Mouse (Mus musculus) C2C12 (cell line): ENCODE measurements around the gene Cyp2j7. TPM values are rescaled to one million over a fixed set of nuclear protein-coding genes. Genes with fewer than 3 reads are reported as not detected.

Source experiments
- H3K27me3 ChIP-seq: one replicate; pipeline ENCODE4 v1.6.1; 2011; ENCODE audit not compliant: control insufficient read depth, insufficient read depth, insufficient read length
- H3K36me3 ChIP-seq: one replicate; pipeline ENCODE4 v1.6.1; 2011; ENCODE audit not compliant: control insufficient read depth, insufficient read depth
- H3K4me3 ChIP-seq: one replicate; pipeline ENCODE4 v1.5.1; 2011; ENCODE audit warnings: mild to moderate bottlenecking, control low read depth; ENCODE audit not compliant: poor library complexity, insufficient read depth, severe bottlenecking
- H3K79me2 ChIP-seq: one replicate; pipeline ENCODE4 v1.6.1; 2011; ENCODE audit not compliant: control insufficient read depth, insufficient read depth
- H3K79me3 ChIP-seq: one replicate; pipeline ENCODE4 v1.6.1; 2011; ENCODE audit warnings: low read depth, control low read depth
- H3ac ChIP-seq: one replicate; pipeline ENCODE3; 2011; ENCODE audit warnings: low read depth; ENCODE audit not compliant: control insufficient read depth, insufficient read length
- CEBPB ChIP-seq: IDR thresholded peaks from one replicate; pipeline ENCODE4 v1.6.1; 2011; ENCODE audit warnings: low read depth, mild to moderate bottlenecking, control low read depth, moderate library complexity
- CTCF ChIP-seq: IDR thresholded peaks from one replicate; pipeline ENCODE4 v1.5.1; 2011; ENCODE audit not compliant: control insufficient read depth, insufficient read depth, insufficient read length
- MAX ChIP-seq: IDR thresholded peaks from one replicate; pipeline ENCODE4 v1.6.1; 2011; ENCODE audit warnings: mild to moderate bottlenecking, control low read depth
- MYOD1 ChIP-seq: IDR thresholded peaks from one replicate; pipeline ENCODE4 v1.6.1; 2011; ENCODE audit warnings: low read depth; ENCODE audit not compliant: control insufficient read depth, insufficient read length
- USF1 ChIP-seq: IDR thresholded peaks from one replicate; pipeline ENCODE4 v1.6.1; 2011; ENCODE audit warnings: low read depth, mild to moderate bottlenecking, control low read depth, moderate library complexity
- polyA plus RNA-seq: library from polyadenylated mRNA; unstranded; fragments of >200 nt; fragmentation: generic; extraction: Trizol; gene quantifications from one replicate; pipeline ENCODE4 v1.2.1, GENCODE M21; 2012; ENCODE audit warnings: missing spikeins

Cyp2j7 gene
- polyA plus RNA-seq, 1 experiment: not detected

DNA sequence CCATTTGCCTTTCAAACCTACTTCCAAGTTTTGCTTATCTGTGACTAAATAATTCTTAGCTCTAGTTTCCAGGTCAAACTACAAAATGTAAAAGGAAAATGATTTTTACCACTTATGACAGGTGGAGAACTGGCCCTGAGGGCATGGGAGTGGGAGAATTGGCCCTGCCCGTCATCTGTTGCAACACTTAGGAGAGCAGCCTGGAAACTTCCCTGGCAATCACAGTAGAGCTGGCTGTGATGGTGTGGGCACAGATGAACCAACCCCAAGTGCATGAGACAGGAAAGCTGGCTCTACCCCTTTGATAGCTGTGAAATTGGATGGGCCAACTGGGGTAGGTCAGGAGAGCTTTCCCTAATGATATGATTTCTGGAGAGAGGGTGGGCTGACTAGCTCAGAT lies 73.6 kb downstream of the Cyp2j7 start:
- no peak for TF ChIP-seq CTCF
- no peak for TF ChIP-seq USF1
- TF ChIP-seq MAX: no peak
- Histone ChIP-seq H3K27me3 (no peaks in the 10 kb centered on the region), H3K36me3 (no peaks in the 10 kb centered on the region), H3K4me3 (no peak overlapping the region), H3K79me2 (no peaks in the 10 kb centered on the region), H3ac (no peak overlapping the region), H3K79me3 (no peaks in the 10 kb centered on the region)

DNA sequence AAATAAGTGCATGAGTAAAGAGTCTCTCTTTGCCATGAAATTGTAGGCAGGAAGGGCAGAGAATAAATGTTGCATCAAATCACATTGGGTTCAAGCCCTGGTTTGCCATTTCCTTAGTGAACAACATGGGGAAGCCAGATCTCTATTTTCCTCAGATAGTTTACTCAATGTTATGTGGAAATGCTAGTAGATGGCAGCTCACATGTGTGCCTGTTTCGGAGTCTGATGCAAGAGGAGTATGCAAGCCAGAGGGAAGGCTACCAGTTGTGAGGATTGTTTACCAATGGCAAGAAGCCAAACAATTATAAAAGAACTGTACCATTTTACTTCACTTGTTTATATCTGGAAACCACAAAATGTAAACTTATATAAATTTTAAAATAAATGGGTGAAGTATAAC lies 74.9 kb downstream of the Cyp2j7 start:
- Histone ChIP-seq H3K27me3 (no peaks in the 10 kb centered on the region), H3K36me3 (no peaks in the 10 kb centered on the region), H3K79me2 (no peaks in the 10 kb centered on the region), H3K4me3 (no peak overlapping the region), H3ac (no peak overlapping the region), H3K79me3 (no peaks in the 10 kb centered on the region)
- TF ChIP-seq CEBPB (no peak), USF1 (no peak), MYOD1 (no peak), MAX (no peak)

Other genes with a start within 250 kb of the Cyp2j7 start
- gene Cyp2j13, start 159.1 kb downstream of the Cyp2j7 start, polyA plus RNA-seq: not detected
- gene Cyp2j12, start 95.5 kb downstream of the Cyp2j7 start, polyA plus RNA-seq: not detected
- not detected for gene Cyp2j11, start 112.0 kb upstream of the Cyp2j7 start, polyA plus RNA-seq